Mouse (Mus musculus) intestine, postnatal 0 days (tissue): ENCODE data around the gene Cntnap3. TPM values are rescaled to one million over a fixed set of nuclear protein-coding genes. Genes with fewer than 3 reads are reported as not detected.
"Not testable (repeated sequence)": the region's sequence is repeated elsewhere in the genome, so short reads cannot be mapped to it uniquely, and the experiment has no call there.

Source experiments
- ATAC-seq: fragments of 200-750 bp; cut with Nextera tagmentation; 2 replicates; pipeline ENCODE4 v1.8.0; 2017; ENCODE audit warnings: mild to moderate bottlenecking, moderate TSS enrichment, moderate library complexity
- H3K27ac ChIP-seq: fragments of 300-500 bp; sonication (generic); 2 replicates; pipeline ENCODE4 v1.5.1; 2014; ENCODE audit warnings: mild to moderate bottlenecking, low read depth, low read length, moderate library complexity
- H3K27me3 ChIP-seq: fragments of 300-500 bp; sonication (generic); replicated peaks from 2 replicates; pipeline ENCODE4 v1.6.1; 2014; ENCODE audit warnings: low read length, mixed read lengths; ENCODE audit not compliant: control insufficient read depth, insufficient read depth
- H3K36me3 ChIP-seq: fragments of 300-500 bp; sonication (generic); 2 replicates; pipeline ENCODE4 v1.6.1; 2014; ENCODE audit warnings: mild to moderate bottlenecking, moderate library complexity; ENCODE audit not compliant: control insufficient read depth, insufficient read depth
- H3K4me1 ChIP-seq: fragments of 300-500 bp; sonication (generic); replicated peaks from 2 replicates; pipeline ENCODE4 v1.6.1; 2014; ENCODE audit warnings: antibody characterized with exemption, low read length, mixed read lengths; ENCODE audit not compliant: control insufficient read depth, insufficient read depth
- H3K4me2 ChIP-seq: fragments of 300-500 bp; sonication (generic); replicated peaks from 2 replicates; pipeline ENCODE4 v1.6.1; 2014; ENCODE audit warnings: low read depth, mild to moderate bottlenecking, moderate library complexity
- H3K4me3 ChIP-seq: fragments of 300-500 bp; sonication (generic); 2 replicates; pipeline ENCODE4 v1.5.1; 2014; ENCODE audit warnings: low read depth, low read length
- H3K9ac ChIP-seq: fragments of 300-500 bp; sonication (generic); 2 replicates; pipeline ENCODE4 v1.6.1; 2014; ENCODE audit warnings: mild to moderate bottlenecking, low read depth, low read length
- H3K9me3 ChIP-seq: fragments of 300-500 bp; sonication (generic); 2 replicates; pipeline ENCODE4 v1.6.1; 2016; ENCODE audit warnings: mixed run types; ENCODE audit not compliant: control insufficient read depth
- CTCF ChIP-seq: sonication (generic); IDR thresholded peaks from 2 replicates; pipeline ENCODE4 v1.5.1; 2016; ENCODE audit warnings: low read depth, mild to moderate bottlenecking, control low read depth, antibody characterized with exemption, moderate library complexity
- WGBS: fragments of 180-500 bp; shearing (Covaris S2); extraction: QIAGEN DNeasy Blood & Tissue Kit; methylation state at CpG from one replicate; pipeline ENCODE4 v1.1.7; 2014; 5-methylcytosine and 5-hydroxymethylcytosine counted together
- polyA plus RNA-seq: library from polyadenylated mRNA; unstranded; fragments of >200 nt; fragmentation: Nextera tagmentation; extraction: Ambion mirVana; gene quantifications from 2 replicates; pipeline ENCODE4 v1.2.1, GENCODE M21; 2015

Gene Cntnap3
- 0.27 and 0.31 TPM in 2 replicates for polyA plus RNA-seq

DNA sequence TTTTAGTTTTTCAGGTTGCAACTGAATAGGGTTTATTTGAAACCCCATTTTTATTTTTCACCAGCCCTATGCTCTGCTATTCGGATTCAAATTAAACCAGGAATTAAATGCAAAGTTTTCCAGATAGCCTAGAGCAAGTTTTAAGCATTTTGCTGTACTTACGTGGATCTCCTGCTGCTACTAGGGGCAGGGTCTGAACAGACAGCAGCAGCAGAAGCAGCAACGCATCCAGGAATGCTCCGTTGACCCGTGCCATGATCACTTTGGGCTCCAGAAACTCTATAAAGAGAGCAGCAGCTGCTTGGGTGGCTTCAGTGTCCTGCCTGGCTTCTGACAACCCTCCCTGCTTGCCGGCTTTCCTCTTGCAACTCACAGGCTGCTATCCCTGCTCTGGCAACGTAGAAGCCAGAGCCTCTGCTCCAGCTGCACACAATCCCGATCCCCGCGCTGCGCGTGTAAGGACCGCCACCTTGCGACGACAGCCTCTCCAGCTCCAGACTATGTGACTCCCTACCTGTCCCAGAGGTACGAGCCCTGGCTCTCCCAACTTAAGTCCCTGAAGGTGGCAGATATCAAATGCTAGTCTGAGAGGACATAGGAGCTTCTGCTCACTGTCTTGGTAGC lies at the start of gene Cntnap3:
Gene Cntnap3 (minus strand): TSS at position 371 of the 624 bp plus-strand sequence.
- no peaks in the 10 kb centered on the region for H3K27me3 ChIP-seq
- no peak within 1 kb of the TSS for H3K27ac ChIP-seq
- ATAC-seq: no peak
- no peaks in the 10 kb centered on the region for H3K4me1 ChIP-seq
- WGBS: 7% methylated on average over 16 of the region's 16 CpGs
- H3K4me2 ChIP-seq: 0 out of 2 replicates have a peak within 1 kb of the TSS, but pooled peaks have one; percentile 13
- TF ChIP-seq CTCF: peak; percentile 72
- no peak within 1 kb of the TSS for H3K4me3 ChIP-seq
- H3K9me3 ChIP-seq: no peaks in the 10 kb centered on the region
- H3K9ac ChIP-seq: no peak within 1 kb of the TSS
- no peaks in the 10 kb centered on the region for H3K36me3 ChIP-seq

DNA sequence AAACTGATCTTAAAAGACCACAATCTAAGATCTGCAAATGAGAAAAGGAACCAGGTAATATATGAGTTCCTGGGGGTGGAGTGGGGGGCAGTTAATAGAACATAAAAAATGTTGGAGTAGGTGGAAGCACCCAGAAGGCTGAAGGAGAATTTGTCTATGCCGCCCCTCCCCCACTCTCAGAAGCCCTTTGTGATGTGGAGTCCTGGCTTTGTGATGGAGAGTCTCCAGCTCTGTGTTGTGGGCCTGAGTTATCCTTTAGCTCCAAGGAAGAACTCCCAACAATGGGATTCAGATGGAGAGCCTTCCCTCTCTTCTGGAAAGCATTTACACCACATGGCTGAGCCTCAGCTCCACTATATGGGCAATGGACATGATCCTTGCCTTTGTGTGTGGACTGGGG lies 13.4 kb upstream of the Cntnap3 start, which contains the start of gene Spata31:
Gene Spata31 (plus strand): TSS at position 216 of the 400 bp plus-strand sequence.
- H3K9me3 ChIP-seq: no peaks in the 10 kb centered on the region
- 76% methylated on average over 1 of the region's 1 CpGs for WGBS
- no peak for ATAC-seq
- no peaks in the 10 kb centered on the region for H3K4me1 ChIP-seq
- TF ChIP-seq CTCF: no peak
- H3K36me3 ChIP-seq: no peaks in the 10 kb centered on the region
- no peaks in the 10 kb centered on the region for H3K27me3 ChIP-seq
- no peak within 1 kb of the TSS for H3K4me3 ChIP-seq
- H3K4me2 ChIP-seq: no peak within 1 kb of the TSS
- no peak within 1 kb of the TSS for H3K9ac ChIP-seq
- H3K27ac ChIP-seq: no peak within 1 kb of the TSS

DNA sequence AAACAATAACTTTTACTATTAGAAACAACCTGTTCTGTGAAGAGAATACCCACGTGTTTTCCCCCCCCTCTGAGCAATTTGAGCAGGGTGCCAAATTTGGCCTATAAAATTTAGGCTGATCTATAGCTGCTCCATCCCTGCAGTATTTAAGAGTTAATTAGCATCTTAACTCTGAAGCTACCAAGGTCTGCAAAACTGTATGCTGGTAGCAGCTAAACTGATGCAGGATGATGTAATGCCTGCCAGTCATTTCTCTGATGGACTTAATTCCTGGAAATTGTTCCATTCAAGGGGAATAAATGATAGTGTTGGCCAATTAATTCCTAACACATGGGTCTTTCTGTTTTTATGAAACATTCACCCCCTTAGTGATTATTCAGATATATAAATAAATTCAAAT lies 623 bp downstream of the Cntnap3 start:
- ATAC-seq: no peak
- no peaks in the 10 kb centered on the region for H3K36me3 ChIP-seq
- H3K9ac ChIP-seq: no peak overlapping the region
- TF ChIP-seq CTCF: no peak
- H3K4me3 ChIP-seq: no peak overlapping the region
- no peaks in the 10 kb centered on the region for H3K4me1 ChIP-seq
- H3K27me3 ChIP-seq: no peaks in the 10 kb centered on the region
- no peak overlapping the region for H3K4me2 ChIP-seq
- 59% methylated on average over 1 of the region's 1 CpGs for WGBS
- H3K27ac ChIP-seq: no peak overlapping the region
- no peaks in the 10 kb centered on the region for H3K9me3 ChIP-seq

DNA sequence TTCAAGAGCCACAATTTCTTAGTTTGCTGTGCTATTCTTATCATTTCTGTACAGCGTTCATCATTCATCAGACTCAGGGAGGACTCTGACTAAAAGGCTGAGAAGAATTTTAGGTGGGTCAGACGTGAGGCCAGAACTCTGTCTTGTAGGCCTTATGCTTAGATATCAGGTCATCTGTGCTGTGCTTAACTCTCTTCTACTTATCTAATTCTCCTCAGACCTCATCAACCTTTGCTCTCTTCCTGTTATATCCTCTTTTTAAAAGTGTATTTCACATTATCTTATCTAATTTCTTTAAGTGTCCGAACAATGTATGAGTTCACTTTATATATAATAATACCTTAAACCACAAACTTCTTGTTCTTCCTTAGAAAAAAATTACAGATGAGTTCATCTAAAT lies 38.4 kb downstream of the Cntnap3 start:
- no peak for ATAC-seq
- no peak for TF ChIP-seq CTCF
- Histone ChIP-seq H3K4me2 (no peak overlapping the region), H3K27me3 (no peaks in the 10 kb centered on the region), H3K9me3 (no peaks in the 10 kb centered on the region), H3K36me3 (no peaks in the 10 kb centered on the region), H3K4me1 (no peaks in the 10 kb centered on the region), H3K27ac (no peak overlapping the region), H3K9ac (no peak overlapping the region), H3K4me3 (no peak overlapping the region)
- WGBS: 76% methylated on average over 3 of the region's 3 CpGs

DNA sequence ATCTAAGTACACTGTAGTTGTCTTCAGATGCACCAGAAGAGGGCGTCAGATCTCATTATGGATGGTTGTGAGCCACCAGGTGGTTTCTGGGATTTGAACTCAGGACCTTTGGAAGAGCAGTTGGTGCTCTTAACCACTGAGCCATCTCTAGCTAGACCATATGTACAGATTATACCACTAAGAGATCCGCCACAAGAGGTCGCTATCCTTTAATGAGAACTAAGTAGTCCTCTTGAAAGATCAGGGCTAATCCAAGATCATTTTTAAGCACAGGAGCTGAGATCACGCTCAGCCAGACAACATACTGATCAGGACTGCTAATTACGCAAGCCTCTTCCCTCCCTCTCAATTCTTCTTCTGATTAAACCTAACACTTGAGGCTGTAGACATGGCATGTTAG lies 78.9 kb downstream of the Cntnap3 start:
- not testable (repeated sequence) for ATAC-seq
- 54% methylated on average over 5 of the region's 5 CpGs for WGBS

DNA sequence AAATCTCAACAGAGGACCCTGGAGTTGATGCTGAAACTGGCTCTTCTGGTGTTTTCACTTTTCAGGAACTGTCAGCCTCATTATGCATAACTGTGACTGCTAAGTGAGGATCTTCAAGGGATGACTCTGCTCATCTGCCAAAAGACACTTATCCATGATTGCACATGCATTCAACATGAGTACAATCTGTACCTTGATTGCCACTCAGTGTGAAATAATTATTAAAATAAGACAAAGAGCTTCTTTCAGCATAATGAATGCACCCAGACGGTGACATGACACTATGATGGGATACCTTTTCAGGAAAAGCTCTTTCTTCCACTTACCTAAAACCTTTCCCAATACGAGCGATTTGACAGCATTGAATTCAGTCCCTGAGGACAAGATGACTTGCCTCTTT lies 158.4 kb downstream of the Cntnap3 start:
- H3K36me3 ChIP-seq: no peaks in the 10 kb centered on the region
- no peaks in the 10 kb centered on the region for H3K27me3 ChIP-seq
- no peak overlapping the region for H3K4me2 ChIP-seq
- TF ChIP-seq CTCF: no peak
- H3K4me3 ChIP-seq: no peak overlapping the region
- no peaks in the 10 kb centered on the region for H3K4me1 ChIP-seq
- H3K9me3 ChIP-seq: no peaks in the 10 kb centered on the region
- no peak overlapping the region for H3K9ac ChIP-seq
- no peak for ATAC-seq
- H3K27ac ChIP-seq: no peak overlapping the region
- 82% methylated on average over 3 of the region's 3 CpGs for WGBS

More for the DNA sequence above, 78.9 kb downstream of the Cntnap3 start:
- H3K9ac ChIP-seq, H3K4me3 ChIP-seq, H3K4me1 ChIP-seq, H3K36me3 ChIP-seq, H3K9me3 ChIP-seq, H3K4me2 ChIP-seq, H3K27me3 ChIP-seq, H3K27ac ChIP-seq: not testable (repeated sequence)
- 0 out of 2 replicates have a peak, but pooled peaks have one; percentile 11 for TF ChIP-seq CTCF
